Mouse (Mus musculus) megakaryocyte, embryonic 14.5 days (primary cell): ENCODE results near the gene Galntl6.

ENCODE experiments used
- FLI1 ChIP-seq: IDR thresholded peaks from 2 replicates; pipeline ENCODE4 v1.6.1; 2012; ENCODE audit warnings: low read length, inconsistent platforms, mixed read lengths
- GATA1 ChIP-seq: IDR thresholded peaks from 3 replicates; pipeline ENCODE4 v1.6.1; 2012; ENCODE audit warnings: mixed read lengths, low read length, inconsistent platforms, borderline replicate concordance

GRCm38 (mm10) chr8:57757476-57757875 lies 1155.0 kb downstream of the Galntl6 start:
- TF ChIP-seq FLI1 (no peak), GATA1 (no peak)
